Mouse (Mus musculus) CH12.LX (cell line): Measurements from ENCODE around the gene Arpc1b. TPM values are rescaled to one million over a fixed set of nuclear protein-coding genes. Genes with fewer than 3 reads are reported as not detected.

Experiments
- DNase-seq: peaks from one replicate; pipeline ENCODE4 v3.0.0-alpha.2; 2013; ENCODE audit errors: extremely low read depth
- H3K27ac ChIP-seq: 2 replicates; pipeline ENCODE4 v1.5.1; 2012; ENCODE audit warnings: low read depth, mild to moderate bottlenecking, control low read depth, moderate library complexity; ENCODE audit not compliant: insufficient read depth
- H3K27me3 ChIP-seq: replicated peaks from 2 replicates; pipeline ENCODE3; 2012; ENCODE audit warnings: inconsistent platforms
- H3K36me3 ChIP-seq, 2 experiments: replicated peaks in 1 of 2; 2 replicates each; pipeline versions ENCODE3 to v1.6.1; 2012; ENCODE audit warnings: inconsistent platforms in 1 of 2, low read length in 1 of 2, mild to moderate bottlenecking in 1 of 2, mixed read lengths in 1 of 2, moderate library complexity in 1 of 2; ENCODE audit not compliant: control insufficient read depth in 1 of 2, insufficient read depth in 1 of 2
- H3K4me1 ChIP-seq, 2 experiments: 2 replicates each; pipeline ENCODE4 v1.6.1; 2012; ENCODE audit warnings: inconsistent platforms in 1 of 2, moderate library complexity in 1 of 2; ENCODE audit not compliant: insufficient read depth in 2 of 2, control insufficient read depth in 1 of 2
- H3K4me2 ChIP-seq: 2 replicates; pipeline ENCODE4 v1.6.1; 2012; ENCODE audit warnings: low read depth, mild to moderate bottlenecking, control low read depth; ENCODE audit not compliant: poor library complexity, insufficient read depth, severe bottlenecking
- H3K4me3 ChIP-seq, 3 experiments: fragments of 150-350 bp in 1 of 3; sonication (generic) in 1 of 3; replicated peaks in 1 of 3; 2 replicates each; pipeline versions ENCODE3 to v1.5.1; 2011 to 2012; ENCODE audit warnings: low read depth in 2 of 3, low read length in 2 of 3, mild to moderate bottlenecking in 2 of 3, moderate library complexity in 2 of 3, control low read depth in 1 of 3, improper control_type of control experiment in 1 of 3, inconsistent platforms in 1 of 3, mixed read lengths in 1 of 3; ENCODE audit not compliant: poor library complexity in 1 of 3
- H3K79me2 ChIP-seq: replicated peaks from 2 replicates; pipeline ENCODE4 v1.6.1; 2012; ENCODE audit warnings: mild to moderate bottlenecking, moderate library complexity; ENCODE audit not compliant: control insufficient read depth, poor library complexity, insufficient read depth, severe bottlenecking; ENCODE audit errors: extremely low read depth
- H3K9ac ChIP-seq: 2 replicates; pipeline ENCODE4 v1.6.1; 2012; ENCODE audit warnings: low read depth, mild to moderate bottlenecking, control low read depth, moderate library complexity; ENCODE audit not compliant: insufficient read depth
- H3K9me3 ChIP-seq: replicated peaks from 2 replicates; pipeline ENCODE3; 2012; ENCODE audit warnings: low read length, inconsistent platforms, mixed read lengths
- CHD2 ChIP-seq: IDR thresholded peaks from 2 replicates; pipeline ENCODE4 v1.6.1; 2011; ENCODE audit warnings: low read length, improper control_type of control experiment
- E2F4 ChIP-seq: IDR thresholded peaks from 2 replicates; pipeline ENCODE4 v1.6.1; 2011; ENCODE audit warnings: low read depth, low read length, improper control_type of control experiment; ENCODE audit not compliant: insufficient replicate concordance
- GABPA ChIP-seq: IDR thresholded peaks from 2 replicates; pipeline ENCODE4 v1.6.1; 2012; ENCODE audit warnings: low read depth, low read length, improper control_type of control experiment, inconsistent platforms; ENCODE audit not compliant: insufficient replicate concordance
- JUN ChIP-seq: IDR thresholded peaks from 2 replicates; pipeline ENCODE4 v1.6.1; 2011; ENCODE audit warnings: low read depth, mild to moderate bottlenecking, low read length, improper control_type of control experiment, moderate library complexity; ENCODE audit not compliant: insufficient read depth
- MAZ ChIP-seq: IDR thresholded peaks from 2 replicates; pipeline ENCODE4 v1.6.1; 2012; ENCODE audit warnings: low read depth, mild to moderate bottlenecking, inconsistent platforms, low read length, improper control_type of control experiment, moderate library complexity
- MEF2A ChIP-seq: IDR thresholded peaks from 2 replicates; pipeline ENCODE4 v1.6.1; 2014; ENCODE audit warnings: low read depth, mild to moderate bottlenecking, inconsistent platforms, low read length, improper control_type of control experiment, borderline replicate concordance
- MXI1 ChIP-seq: IDR thresholded peaks from 2 replicates; pipeline ENCODE4 v1.6.1; 2011; ENCODE audit warnings: mild to moderate bottlenecking, low read depth, low read length, improper control_type of control experiment
- NRF1 ChIP-seq: IDR thresholded peaks from 2 replicates; pipeline ENCODE4 v1.6.1; 2014; ENCODE audit warnings: low read depth, mild to moderate bottlenecking, inconsistent platforms, low read length, improper control_type of control experiment, moderate library complexity
- PAX5 ChIP-seq: IDR thresholded peaks from 2 replicates; pipeline ENCODE4 v1.6.1; 2012; ENCODE audit warnings: low read length, inconsistent platforms, mixed read lengths
- RAD21 ChIP-seq: IDR thresholded peaks from 2 replicates; pipeline ENCODE4 v1.6.1; 2011; ENCODE audit warnings: low read depth, mild to moderate bottlenecking, low read length, improper control_type of control experiment, moderate library complexity
- RCOR1 ChIP-seq: conservative IDR thresholded peaks from 2 replicates; pipeline ENCODE4 v1.6.1; 2012; ENCODE audit warnings: low read depth, mild to moderate bottlenecking, inconsistent platforms, low read length, improper control_type of control experiment
- SIN3A ChIP-seq: IDR thresholded peaks from 2 replicates; pipeline ENCODE4 v1.6.1; 2012; ENCODE audit warnings: low read length, improper control_type of control experiment, inconsistent platforms
- TBP ChIP-seq: conservative IDR thresholded peaks from 2 replicates; pipeline ENCODE4 v1.6.1; 2011; ENCODE audit warnings: low read depth, low read length, improper control_type of control experiment
- UBTF ChIP-seq: IDR thresholded peaks from 2 replicates; pipeline ENCODE4 v1.6.1; 2012; ENCODE audit warnings: low read depth, mild to moderate bottlenecking, inconsistent platforms, low read length, improper control_type of control experiment, moderate library complexity
- ZC3H11A ChIP-seq: IDR thresholded peaks from 2 replicates; pipeline ENCODE4 v1.6.1; 2012; ENCODE audit warnings: low read depth, mild to moderate bottlenecking, inconsistent platforms, low read length, improper control_type of control experiment
- ZKSCAN1 ChIP-seq: IDR thresholded peaks from 2 replicates; pipeline ENCODE4 v1.6.1; 2012; ENCODE audit warnings: low read depth, inconsistent platforms, low read length, improper control_type of control experiment, borderline replicate concordance
- ZMIZ1 ChIP-seq: IDR thresholded peaks from 2 replicates; pipeline ENCODE4 v1.6.1; 2012; ENCODE audit warnings: low read depth, mild to moderate bottlenecking, inconsistent platforms, low read length, improper control_type of control experiment
- dilution Hi-C: fragments of 300-500 bp; cut with MboI; formaldehyde crosslinking; loops from 2 replicates; pipeline ENCODE4 v1.14.3; 2020; ENCODE audit warnings: low sequenced_read_pairs; ENCODE audit not compliant: extremely low pct_unique_long_range_greater_than_20kb, extremely low pct_ligation_motif_present
- in situ Hi-C: fragments of 300-500 bp; cut with MboI; formaldehyde crosslinking; loops from 3 replicates; pipeline ENCODE4 v1.14.3; 2019; ENCODE audit warnings: low sequenced_read_pairs, low pct_ligation_motif_present, low pct_unique_long_range_greater_than_20kb, mixed read lengths
- polyA plus RNA-seq: library from polyadenylated mRNA; unstranded; fragments of >175 nt; gene quantifications from 2 replicates; pipeline ENCODE4 v1.2.1, GENCODE M21; 2012; ENCODE audit warnings: low read depth; ENCODE audit not compliant: insufficient read length
- total RNA-seq, 2 experiments: library from RNA; depleted of rRNA; stranded (reverse); fragments of 300-350 nt in 1 of 2; fragments of >200 nt in 1 of 2; gene quantifications; 2 replicates each; pipeline ENCODE4 v1.2.3; 2012 to 2014

The Arpc1b gene
- total and polyA plus RNA-seq, 3 experiments = 330 to 516 (median 441) TPM

- Histone ChIP-seq H3K4me1 (peaks cover 5 to 22% of the 10 kb centered on the region in 2 experiments; a peak in 3 of 4 replicates), H3K9ac (no peak overlapping the region), H3K36me3 (peaks cover 29 to 77% of the 10 kb centered on the region in 2 experiments), H3K4me3 (no peak overlapping the region), H3K4me2 (no peak overlapping the region), H3K9me3 (peaks cover 2% of the 10 kb centered on the region), H3K27ac (no peak overlapping the region), H3K27me3 (no peaks in the 10 kb centered on the region), H3K79me2 (peaks cover 47% of the 10 kb centered on the region)
- in situ Hi-C loops = no loop called here
- dilution Hi-C loops = no loop called here
- no peak for TF ChIP-seq MXI1
- no peak for TF ChIP-seq RAD21
- no peak for TF ChIP-seq ZMIZ1
- TF ChIP-seq MAZ = no peak
- TF ChIP-seq GABPA = no peak
- TF ChIP-seq CHD2 = no peak
- TF ChIP-seq UBTF = no peak
- TF ChIP-seq PAX5 = no peak
- no peak for TF ChIP-seq SIN3A
- TF ChIP-seq ZC3H11A = no peak
- no peak for TF ChIP-seq NRF1
- no peak for TF ChIP-seq TBP
- no peak for TF ChIP-seq E2F4
- no peak for DNase-seq
Observed at GRCm38 (mm10) chr5:145089878-145090277, 24.1 kb upstream of the Arpc1b start.

GRCm38 (mm10) chr5:145096195-145096594, 17.8 kb upstream of the Arpc1b start:
- no peak overlapping the region for H3K4me3 ChIP-seq
- H3K4me2 ChIP-seq = no peak overlapping the region
- no peak for DNase-seq
- H3K79me2 ChIP-seq = 0 out of 2 replicates have a peak, but pooled peaks cover 2% of the 10 kb centered on the region
- H3K4me1 ChIP-seq = no peaks in the 10 kb centered on the region
- in situ Hi-C loops (no loop called here), dilution Hi-C loops (no loop called here)
- H3K9ac ChIP-seq = no peak overlapping the region
- H3K36me3 ChIP-seq = peaks cover 70 to 94% of the 10 kb centered on the region in 2 experiments
- H3K27me3 ChIP-seq = no peaks in the 10 kb centered on the region
- H3K27ac ChIP-seq = no peak overlapping the region
- H3K9me3 ChIP-seq = no peaks in the 10 kb centered on the region
- no peak for TF ChIP-seq ZKSCAN1
- no peak for TF ChIP-seq JUN
- no peak for TF ChIP-seq ZC3H11A
- TF ChIP-seq MEF2A = no peak
- no peak for TF ChIP-seq UBTF
- TF ChIP-seq RCOR1 = no peak
- TF ChIP-seq GABPA = no peak
- TF ChIP-seq MXI1 = no peak
- TF ChIP-seq, all 38 proteins: peak for 0
